Mouse (Mus musculus): ENCODE data around the gene Rassf2.

Gene Rassf2

DNA sequence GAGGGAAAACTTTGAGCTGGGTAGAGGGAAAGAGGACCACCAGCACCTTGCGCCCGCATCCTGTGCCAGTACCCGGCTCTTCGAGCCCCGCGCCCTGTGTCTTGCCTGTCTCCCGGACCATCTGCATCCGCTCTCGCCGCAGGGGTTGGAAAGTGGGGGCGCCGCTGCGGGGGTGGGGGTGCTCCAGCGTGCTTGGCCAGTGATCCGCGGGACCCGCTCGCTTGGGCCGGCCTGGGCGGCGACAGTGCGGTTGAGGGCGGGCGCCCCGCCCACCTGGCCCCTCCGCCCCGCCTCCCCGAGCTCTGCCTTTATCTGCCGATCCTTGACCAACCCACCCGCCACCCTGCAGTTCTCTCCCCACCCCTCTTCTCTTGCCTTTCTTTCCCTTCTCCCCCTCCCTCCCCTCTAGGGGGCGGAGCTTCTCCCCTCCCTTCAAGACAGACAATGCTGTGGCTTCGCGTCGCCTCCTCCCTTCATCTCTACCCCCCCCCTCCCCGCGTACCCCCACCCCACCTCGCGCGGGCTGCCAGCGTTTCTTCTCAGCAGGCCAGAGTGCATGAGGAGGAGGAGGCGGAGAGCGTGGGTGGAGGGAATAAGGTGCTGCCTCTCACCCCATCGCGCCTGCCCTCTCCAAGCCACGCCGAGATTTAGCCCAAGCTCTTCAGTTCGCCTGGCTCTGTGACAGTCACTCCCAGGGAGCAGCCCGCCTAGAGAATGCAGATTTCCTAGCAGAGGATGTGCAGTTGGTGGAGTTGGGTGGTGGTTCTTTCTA is at the start of gene Rassf2:
TSS of gene Rassf2 (minus strand) at position 613 of the 772 bp plus-strand sequence.
- DNase-seq (ENCODE audit: low spot score), result peak; percentile 84

DNA sequence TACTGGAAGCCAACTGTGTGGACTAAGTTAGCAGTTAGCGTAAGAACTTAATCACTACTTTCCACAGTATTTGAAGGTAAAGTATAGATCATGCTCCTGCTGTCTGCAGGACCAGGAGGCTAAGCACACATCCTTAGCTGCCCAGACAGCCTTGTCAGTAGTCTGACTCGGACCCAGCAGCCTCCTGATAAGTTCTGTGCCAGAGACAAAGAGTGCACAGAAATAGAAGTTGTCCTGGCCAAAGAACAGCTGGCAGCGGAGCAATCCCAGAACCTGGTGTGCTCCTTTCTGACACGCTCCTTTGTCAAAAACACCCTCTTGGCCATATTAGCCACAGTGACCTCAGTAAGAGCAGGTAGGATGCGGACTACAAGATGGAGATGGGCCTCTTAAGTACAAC is 49.1 kb upstream of the Rassf2 start:
- no peak for DNase-seq (ENCODE audit: low spot score)

DNA sequence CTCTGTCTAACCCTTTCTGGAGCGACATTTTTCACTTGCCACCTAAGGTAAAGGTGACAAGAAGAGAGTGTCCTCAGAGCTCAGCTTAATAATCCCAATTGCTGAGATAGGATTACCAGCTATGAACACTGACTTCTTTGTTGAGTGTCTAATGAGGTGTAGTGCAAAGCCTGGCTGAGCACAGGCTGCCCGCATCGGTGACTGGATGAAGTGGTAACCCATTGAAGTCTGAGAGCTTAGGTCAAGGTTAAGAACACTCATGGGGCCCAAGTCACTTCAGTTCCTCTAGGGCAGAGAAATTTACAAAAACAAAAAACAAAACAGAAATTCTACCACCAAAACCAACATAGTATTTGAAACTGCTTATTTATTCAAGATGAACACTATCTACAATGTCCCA is 43.0 kb upstream of the Rassf2 start:
- no peak for DNase-seq (ENCODE audit: low spot score)

DNA sequence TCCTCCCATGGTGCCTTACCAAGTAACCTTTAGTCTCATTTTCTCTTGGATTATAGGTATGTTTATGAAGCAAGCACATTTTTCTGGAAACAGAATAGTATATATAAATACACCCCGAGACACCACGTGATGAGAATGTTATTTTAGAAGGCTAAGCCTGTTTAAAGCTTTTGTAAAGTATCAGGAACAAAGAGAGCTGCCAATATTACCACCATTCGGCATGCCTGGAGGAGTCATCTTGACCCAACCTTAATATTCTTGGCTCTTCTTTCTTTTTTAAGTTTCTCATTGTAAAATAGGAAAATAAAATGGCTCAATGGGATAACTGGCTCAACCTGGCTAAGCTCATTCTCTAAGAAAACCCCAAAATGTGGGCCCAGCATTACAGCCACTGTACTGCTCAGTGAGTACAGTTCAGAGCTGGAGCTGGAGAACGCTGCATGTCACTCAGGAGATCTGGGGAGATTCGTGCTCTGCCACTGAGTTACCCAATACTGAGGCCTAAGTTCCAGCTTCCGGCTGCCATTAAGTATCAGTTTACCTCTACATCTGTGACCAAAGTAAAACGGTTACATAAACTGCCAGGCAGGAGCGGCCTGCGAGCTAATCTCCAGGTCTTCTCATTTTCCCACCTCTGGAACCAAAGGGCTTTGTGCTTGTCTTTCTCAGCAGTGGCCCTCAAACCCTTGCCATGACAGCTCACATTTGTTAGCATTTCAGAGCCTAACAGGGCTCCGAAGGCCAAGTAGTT is 40.1 kb upstream of the Rassf2 start:
- DNase-seq (ENCODE audit: low spot score), result no peak

DNA sequence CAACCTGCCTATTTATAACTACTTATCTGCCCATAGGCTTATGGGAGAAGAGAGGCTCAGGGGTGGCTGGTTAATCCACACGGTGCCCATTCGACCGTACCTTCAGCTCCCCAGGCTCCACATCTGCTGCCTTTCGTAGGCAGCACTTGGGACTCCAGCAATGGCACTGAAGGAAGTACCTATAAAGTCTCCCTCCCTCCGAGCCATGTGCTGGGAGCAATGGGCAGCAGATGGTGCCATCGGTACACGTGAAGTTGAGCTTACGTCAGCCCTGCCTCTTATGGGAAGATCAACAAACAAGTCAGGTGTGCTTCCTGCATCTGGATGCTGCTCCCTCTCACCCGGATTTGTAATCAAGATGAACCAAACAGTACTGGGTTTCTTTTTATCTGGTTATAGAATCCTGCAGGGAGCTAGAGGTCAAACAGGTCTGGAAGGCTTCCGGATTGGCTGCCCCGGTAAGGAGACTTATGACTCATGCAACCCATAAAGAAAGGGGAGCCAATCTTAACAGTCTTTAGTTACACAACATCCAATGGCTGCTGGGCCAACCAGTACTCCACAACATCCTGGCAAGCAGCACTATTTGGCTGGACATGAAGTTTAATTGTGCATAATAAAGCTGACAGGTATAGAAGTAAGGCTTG is 34.2 kb upstream of the Rassf2 start:
- DNase-seq (ENCODE audit: low spot score), result peak; percentile 64

DNA sequence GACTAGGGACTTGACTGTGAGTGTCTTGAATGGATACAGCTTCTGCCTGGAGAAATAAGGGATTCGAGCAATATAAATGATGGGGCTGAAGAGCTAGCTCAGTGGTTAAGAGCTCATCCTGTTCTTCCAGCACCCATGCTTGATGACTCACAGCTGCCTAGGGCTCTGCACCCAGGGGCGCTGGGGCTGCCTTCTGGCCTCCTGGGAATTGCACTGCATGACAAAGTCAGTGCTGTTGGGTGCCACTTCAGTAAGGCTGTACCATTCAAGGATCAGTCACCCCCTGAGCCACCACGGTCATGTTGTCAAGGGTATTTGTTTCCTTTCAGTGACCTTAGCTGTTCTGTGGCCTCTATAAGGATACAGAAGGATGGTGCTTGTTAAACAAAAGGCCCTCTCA is 33.7 kb upstream of the Rassf2 start:
- DNase-seq (ENCODE audit: low spot score), result no peak

DNA sequence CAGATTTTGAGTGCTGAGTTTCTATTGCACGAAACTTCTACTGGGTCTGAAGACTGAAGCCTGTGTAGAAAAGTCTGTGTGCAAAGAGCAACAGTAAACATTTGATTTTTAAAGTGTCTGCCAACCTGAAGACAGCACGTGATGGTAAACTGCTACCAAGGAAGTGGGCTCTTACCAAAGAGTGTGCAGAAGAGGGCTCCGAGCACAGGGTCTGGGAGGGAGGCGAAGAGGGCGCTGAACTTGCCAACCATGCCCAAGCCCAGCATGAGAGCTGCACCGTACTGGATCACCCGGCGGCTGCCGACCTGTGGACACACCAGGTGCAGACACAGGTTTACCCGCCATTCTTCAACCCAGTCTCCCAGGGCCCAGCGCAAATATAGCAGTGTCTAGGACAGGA is 31.8 kb upstream of the Rassf2 start:
- no peak for DNase-seq (ENCODE audit: low spot score)

DNA sequence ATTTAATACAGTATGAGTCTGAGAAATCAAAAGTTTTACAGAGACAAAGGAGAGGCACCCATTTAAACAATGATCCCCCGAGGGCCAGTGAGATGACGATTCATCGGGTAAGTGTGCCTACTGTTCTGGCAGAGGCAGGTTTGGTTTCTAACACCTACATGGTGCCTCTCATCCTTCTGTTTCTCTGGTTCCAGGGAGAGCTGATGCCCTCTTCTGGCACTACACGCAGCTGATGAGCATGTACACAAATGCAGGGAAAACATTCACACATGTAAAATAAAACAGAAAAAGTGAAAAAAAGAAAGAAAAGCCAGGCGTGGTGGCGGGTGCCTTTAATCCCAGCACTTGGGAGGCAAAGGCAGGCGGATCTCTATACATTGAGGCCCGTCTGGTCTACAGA is 29.9 kb upstream of the Rassf2 start:
- DNase-seq (ENCODE audit: low spot score), result no peak

DNA sequence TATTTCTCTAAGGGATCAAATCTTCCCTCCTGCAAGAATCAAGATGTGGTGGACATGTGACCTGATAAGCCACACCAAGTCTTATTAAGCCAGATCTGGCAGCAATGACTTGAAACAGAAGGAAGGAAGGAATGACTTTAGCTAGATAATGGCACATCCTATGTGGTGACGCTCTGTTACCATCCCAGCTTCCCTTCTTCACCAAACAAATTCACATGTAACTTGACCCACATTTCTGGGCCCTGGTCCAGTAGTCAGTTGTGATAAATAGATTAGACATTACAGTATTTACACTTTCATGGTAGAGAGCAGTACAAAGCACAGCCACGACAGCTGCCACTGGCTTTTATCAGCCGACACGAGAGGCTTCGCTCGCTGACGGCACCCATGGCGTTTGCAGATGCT is 25.3 kb upstream of the Rassf2 start:
- no peak for DNase-seq (ENCODE audit: low spot score)

DNA sequence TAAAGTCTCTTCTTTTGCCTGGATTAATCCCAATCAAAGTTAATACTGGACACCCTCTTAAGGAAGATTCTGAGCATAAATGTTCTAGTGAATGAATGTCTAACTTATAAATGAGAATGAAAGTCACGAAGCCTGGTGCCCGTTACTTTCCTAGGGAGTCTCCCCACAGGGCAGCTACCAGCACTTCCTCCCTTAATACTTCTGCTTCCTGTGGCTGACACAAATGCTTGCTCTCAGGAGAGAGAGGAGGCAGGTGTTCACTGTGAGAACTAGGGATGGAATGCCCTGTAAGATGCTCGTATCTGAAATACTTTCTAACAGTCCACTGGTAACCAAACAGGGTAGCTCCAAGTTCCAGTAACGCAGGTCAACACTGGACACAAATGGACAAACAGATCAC is 23.8 kb upstream of the Rassf2 start:
- no peak for DNase-seq (ENCODE audit: low spot score)

DNA sequence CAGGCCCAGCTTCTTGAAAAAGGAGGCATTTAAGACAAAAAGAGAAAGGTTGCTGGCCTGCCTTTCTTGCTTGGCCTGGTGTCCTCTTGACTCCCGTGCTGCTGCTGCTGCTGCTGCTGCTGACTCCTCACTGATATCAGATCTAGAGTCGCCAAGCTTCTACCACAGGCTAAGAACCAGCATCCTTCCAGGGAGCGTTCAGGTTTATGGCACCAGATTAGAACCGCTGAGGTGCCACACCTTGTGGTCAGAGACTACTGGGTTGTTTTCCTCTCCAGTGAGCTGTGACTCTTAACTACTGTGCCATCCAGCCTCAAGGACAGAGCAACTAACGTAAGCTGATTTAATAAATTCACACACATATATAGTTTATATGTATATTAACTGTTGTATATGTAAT is 21.7 kb upstream of the Rassf2 start:
- DNase-seq (ENCODE audit: low spot score), result no peak

DNA sequence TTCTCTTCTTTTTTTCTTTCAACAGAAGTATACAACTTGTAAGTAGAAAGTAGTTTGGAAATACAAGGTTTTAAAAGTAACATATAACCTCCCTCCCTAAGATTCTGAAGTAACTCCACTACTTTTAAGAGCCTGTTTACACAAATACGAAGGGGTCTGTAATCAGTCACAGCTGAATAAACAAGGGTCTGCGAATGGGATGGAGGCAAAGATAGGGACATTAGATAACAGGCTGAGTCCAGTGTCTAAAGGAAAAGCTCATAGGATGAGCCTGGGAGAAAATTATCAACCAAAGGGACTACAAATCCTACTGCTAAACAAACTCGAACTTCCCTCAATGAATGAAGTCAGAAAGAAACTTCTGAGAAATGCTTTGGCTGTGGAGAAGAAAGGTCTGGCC is 19.9 kb upstream of the Rassf2 start:
- DNase-seq (ENCODE audit: low spot score), result no peak

DNA sequence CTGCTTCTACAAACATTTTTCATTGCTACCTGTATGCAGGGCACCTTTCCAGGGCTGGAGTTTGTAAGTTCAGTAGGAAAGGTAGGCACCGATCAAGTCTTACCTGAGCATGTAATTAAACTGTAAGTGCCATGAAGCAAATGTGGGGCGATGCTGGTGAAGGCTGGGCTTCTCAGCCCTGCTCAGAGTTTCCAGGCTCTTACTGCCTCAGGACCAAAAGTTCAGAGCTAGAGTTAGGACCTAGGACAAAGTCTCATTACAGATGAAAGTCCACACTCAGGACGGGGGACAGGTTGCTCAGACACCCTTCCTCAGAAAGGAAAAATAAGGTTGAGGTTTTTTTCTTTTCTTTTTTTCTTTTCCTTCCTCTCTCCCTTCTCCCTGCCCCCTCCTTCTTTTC is 19.4 kb upstream of the Rassf2 start:
- DNase-seq (ENCODE audit: low spot score), result no peak

DNA sequence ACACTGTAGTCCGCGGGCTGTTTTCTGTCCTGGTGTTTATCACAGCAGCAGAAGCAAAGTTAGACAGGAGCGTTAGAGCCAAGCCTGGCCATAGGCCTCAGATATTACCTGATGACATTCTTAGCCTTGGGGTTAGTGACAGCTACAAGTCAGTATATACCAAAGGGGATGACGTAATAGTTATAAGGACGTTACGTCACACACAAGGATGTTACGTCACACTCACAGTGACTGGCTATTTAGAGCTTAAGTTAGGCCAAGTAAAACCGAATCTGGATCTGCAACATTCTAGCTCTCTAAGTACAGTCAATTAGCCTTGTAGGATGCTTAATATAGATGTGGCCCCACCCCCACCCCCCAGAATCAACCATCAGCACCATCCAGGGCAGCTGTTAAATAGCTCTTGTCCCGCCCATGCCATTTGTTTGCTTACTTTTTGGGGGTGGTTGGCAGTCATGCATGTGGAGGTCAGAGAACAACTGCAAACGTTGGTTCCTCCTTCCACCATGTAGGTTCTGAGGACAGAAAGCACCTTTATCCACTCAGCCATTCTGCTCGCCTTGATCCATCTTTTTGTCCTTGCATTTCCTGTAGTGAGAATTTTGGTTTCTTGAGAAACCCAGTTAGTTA is 18.2 kb upstream of the Rassf2 start:
- DNase-seq (ENCODE audit: low spot score), result no peak

DNA sequence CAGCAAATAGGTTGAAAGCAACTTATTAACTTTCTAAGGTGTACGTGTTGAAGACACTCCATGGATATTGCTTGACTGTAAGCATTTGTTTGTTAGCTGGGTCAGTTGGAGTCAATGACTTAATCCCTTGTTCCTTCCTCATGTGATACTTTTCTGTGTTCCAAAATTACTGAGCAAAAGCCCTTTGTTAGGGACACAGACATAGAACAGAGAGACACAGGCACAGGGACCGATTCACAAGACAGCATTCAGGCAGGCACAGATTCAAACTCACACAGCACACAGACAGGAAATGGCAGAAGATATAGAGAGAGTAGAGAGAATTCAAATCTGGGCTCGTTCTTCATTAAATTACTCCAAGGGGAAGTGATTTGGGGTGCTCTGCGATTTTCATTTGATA is 17.3 kb upstream of the Rassf2 start:
- no peak for DNase-seq (ENCODE audit: low spot score)

DNA sequence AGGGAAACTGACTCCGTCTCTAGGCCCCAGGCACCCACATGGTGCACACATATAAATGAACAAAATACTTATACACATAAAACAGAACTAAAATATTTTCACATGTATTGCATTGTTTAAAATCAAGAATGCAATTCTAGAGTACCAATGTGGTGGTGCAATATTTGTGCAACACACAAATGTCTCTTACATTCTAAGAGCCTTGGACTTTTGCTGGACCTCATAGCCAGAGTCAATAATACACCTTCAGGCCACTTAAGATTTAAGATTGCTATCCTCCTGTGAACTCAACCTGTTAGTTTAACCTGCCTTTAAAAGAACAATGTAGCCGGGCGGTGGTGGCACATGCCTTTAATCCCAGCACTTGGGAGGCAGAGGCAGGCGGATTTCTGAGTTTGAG is 16.6 kb upstream of the Rassf2 start:
- DNase-seq (ENCODE audit: low spot score), result no peak

DNA sequence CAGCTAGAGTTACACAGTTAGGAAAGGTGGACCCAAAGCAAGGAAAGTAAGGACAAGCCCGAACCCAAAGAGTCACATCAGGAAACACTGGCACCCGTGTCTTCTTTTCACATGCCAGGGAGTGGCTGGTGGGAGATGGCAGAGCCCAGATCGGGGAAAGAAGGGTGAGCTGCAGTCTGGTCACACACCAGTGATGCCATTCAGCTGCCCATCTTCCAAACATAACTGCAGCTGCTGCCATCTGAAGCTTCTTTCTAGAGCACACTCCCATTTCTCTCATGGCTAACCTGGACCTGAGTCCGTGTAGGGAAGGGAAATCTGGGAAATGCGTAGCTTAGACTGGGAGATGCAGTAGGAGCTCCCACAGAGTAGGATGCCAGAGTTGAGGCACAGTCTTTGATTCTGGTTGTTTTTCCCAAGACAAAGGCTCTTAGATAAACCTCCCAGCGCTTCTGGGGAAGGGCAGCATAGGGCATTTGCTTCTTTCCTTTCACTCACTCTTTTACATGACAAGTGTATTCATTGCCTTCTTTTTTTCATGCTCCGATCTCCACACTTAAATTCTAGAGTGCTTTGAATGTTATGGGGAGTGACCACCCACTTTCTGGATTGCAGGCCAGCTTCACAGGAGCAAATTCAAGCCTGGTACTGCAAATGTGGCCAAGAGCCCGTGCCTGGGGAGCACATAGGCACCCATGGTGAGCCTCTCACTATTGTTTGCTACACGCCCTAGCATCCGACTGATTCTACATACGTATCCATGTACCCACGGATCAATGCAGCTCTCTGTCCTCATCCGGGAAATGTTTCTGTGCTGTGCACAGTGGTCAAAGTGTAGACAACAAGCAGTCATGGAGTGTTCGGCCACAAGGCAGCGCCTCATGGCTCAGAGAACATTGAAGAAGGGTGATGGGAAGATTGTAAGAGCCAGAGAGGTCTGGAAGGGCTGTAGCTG is 14.5 kb upstream of the Rassf2 start:
- DNase-seq (ENCODE audit: low spot score), result no peak

DNA sequence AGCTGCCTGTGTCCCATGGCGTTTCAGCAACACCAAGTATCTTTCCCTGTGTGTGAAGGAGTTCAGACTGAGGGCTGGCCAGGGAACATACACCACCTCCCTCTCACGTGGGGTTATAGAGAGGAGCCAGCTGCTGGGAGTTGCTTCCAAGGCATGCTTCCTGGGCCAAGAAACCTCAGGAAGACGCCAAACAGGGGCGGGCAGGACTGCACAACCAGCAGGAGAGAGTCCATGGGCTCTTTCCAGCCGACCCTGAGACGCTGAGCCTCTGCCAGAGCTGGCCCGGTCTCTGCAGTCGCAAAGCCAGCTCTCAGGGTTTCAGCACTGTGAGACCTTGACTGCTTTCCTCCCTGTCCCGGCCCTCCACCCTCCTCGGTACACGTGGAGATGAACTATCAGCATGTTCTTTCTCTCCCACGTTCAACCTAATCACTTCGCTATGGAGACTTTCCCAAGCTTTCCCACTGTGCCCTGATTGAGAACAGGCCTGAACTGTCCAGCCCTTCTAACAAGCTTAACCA is 13.1 kb upstream of the Rassf2 start:
- peak; percentile 84 for DNase-seq (ENCODE audit: low spot score)

DNA sequence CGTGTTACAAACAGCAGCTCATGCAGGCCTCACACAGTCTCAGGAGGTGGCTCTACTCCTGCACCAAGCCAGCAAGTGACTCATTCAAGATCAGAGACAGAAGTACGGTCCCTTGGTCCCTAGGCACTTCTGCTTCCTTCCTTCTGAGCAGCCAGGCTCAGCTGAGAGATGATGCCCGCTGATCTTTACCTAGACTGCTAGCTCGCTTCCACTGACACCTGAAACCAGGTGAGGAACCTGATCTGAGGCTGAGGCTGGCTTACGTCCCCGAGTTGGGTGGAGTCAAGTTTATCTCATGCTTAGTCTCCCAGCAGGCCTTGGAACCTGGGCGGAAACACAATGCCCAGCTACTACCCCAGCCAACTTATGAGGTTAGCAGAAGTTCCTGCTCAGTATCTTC is 9.8 kb upstream of the Rassf2 start:
- no peak for DNase-seq (ENCODE audit: low spot score)

DNA sequence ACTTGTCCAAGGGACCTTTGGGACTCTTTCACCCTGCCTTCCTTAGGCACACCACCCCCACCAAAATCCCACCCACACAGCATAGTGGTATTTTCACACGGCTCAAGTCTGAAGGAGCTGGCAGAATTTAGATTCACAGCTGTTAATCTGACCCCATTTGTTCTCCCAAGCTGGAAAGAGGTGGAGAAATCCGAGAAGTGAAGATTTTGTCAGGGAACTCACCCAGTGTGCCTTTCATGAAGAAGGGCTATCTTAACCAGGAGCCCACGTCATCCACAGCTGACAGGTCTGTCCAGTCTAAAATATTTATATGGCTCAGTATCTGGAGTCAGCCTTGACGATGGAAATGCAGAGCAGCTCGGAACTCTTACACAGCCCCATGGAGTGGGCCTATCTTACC is 6.3 kb upstream of the Rassf2 start:
- DNase-seq (ENCODE audit: low spot score), result no peak

DNA sequence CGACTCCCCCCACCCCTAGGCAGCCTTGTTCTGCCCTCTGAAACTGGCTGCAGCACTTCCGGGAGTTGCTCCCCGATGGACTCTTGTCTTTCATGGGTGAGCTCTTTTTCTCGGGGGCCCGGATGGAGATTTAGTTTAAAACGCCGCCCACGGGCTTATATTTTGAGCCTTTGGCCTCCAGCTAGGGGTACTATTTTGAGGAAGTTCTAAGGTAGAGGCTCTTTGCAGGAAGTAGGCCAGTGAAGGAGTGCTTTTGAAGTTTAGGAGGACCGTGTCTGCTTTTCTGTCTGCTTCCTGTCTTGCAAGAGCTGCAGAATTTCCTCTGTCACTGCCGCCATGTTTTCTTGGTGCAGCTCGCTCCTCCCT is 5.4 kb upstream of the Rassf2 start:
- no peak for DNase-seq (ENCODE audit: low spot score)
